Mouse (Mus musculus): Measurements from ENCODE around the gene Ccdc73.
"Not testable (repeated sequence)": the region's sequence is repeated elsewhere in the genome, so short reads cannot be mapped to it uniquely, and the experiment has no call there.

The Ccdc73 gene

GRCm38 (mm10) chr2:104864176-104864860, 3.3 kb upstream of the Ccdc73 start:
- in situ Hi-C loops (cut with MboI, MseI) = loop anchor here (25.0 kb wide), 1 partner anchor 1177 kb away; no protein-coding TSS in a partner anchor

GRCm38 (mm10) chr2:104869101-104869500, 1.5 kb downstream of the Ccdc73 start:
- in situ Hi-C loops (cut with MboI, MseI) = loop anchor here (25.0 kb wide), 1 partner anchor 1182 kb away; no protein-coding TSS in a partner anchor

- in situ Hi-C loops (cut with MboI, MseI) = no loop called here
Measured at GRCm38 (mm10) chr2:104878794-104879193, 11.2 kb downstream of the Ccdc73 start.

DNA sequence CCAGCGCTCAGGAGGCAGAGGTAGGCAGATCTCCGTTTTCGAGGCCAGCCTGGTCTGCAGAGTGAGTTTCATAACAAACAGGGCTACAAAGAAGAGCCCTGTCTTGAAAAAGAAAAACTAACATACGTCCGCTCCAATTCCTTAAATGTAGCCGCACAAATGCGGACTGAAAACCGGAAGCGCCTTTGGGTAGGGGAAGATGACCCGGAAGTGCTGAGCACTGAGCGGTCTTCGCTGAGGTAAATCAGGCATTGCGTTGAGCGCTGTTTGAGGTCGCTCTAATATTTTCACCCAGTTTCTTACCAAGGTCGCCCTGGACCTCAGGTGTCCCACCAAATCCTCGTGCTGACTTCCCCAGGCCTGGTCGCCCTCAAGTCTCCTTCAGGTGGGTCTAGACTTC, 18.5 kb downstream of the Ccdc73 start:
- in situ Hi-C loops (cut with MboI, MseI) = no loop called here

DNA sequence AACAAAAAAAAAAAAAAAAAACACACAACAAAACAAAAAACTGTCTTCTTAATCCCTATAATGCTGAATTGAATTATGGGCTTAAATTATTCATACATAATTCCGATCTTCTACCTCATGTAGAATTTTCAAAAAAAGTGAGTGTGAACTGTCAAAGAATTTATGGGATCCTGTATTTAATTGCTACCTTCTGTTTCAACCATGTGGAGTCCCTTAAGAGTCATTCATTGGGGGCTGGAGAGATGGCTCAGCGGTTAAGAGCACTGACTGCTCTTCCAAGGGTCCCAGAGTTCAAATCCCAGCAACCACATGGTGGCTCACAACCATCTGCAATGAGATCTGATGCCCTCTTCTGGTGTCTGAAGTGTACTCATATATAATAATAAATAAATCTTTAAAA, 19.7 kb downstream of the Ccdc73 start:
- in situ Hi-C loops (cut with MboI, MseI) = not testable (repeated sequence)

DNA sequence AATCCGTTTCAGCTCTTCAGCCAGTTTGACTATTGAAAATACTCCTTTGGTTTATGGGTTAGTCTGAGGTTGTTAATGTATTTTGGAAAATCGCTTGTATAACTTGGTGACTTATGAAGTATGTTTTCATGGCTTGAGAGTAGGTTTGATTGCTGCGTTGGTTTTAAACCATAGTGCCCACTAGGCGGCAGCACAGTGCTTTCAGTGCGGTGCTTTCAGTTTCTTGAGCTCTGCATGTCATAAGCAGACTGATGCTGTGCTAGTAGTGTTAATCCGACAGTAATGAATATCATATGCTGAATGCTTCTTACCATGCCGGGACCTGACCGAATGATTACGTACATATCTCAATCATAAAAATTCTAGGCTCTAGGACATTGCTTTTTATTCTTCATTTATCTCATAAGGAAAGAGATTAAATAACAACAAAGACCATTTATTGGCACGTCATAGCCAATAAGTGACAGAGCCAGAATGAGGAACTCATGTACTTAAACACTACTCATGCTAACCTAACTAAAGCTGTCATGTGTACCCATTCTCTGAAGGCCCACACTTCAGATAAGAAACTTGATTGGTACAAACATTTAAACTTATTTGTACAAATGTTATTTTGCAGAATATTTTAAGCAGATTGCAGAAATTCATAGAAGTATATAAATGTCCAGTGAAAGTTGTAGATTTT, 20.4 kb downstream of the Ccdc73 start:
- in situ Hi-C loops (cut with MboI, MseI) = no loop called here

GRCm38 (mm10) chr2:104899975-104900374, 32.4 kb downstream of the Ccdc73 start:
- in situ Hi-C loops (cut with MboI, MseI) = no loop called here

DNA sequence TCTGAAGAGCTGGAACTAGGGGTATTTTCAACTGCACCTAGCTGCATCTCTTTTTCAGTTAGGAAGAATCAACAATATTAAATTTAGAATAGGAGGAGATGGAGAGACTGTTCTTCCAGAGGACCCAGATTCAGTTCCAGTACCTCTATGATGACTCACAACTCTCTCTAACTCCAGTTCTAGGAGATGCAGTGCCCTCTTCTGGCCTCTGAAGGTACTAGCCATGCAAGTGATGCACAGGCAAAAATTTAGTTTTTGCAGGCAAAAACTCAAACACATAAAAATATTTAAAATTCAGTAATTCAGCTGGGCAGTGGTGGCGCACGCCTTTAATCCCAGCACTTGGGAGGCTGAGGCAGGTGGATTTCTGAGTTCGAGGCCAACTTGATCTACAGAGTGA, 48.1 kb downstream of the Ccdc73 start:
- in situ Hi-C loops (cut with MboI, MseI) = no loop called here

- in situ Hi-C loops (cut with MboI, MseI) = no loop called here
Measured at GRCm38 (mm10) chr2:104964492-104964891, 96.9 kb downstream of the Ccdc73 start.

DNA sequence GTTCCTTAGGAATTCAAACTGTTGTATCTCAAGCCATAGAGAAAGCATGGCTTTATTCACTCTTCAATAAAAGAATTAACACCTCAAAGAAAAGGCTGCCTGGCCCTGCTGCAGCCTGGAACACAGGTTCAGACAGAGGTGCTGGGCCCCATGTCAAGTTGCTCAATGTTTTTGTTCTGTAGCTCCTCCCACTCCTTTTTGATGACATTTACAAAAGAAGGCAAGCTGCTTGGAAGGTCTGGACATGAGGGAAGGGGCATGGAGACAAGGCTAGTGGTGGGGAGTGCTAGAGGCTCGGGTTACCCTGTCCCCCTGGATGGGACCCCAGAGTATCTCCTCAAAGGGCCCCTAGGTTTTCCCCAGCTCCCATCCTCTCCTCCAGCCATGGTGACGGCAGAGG, 114.1 kb downstream of the Ccdc73 start:
- in situ Hi-C loops (cut with MboI, MseI) = no loop called here

DNA sequence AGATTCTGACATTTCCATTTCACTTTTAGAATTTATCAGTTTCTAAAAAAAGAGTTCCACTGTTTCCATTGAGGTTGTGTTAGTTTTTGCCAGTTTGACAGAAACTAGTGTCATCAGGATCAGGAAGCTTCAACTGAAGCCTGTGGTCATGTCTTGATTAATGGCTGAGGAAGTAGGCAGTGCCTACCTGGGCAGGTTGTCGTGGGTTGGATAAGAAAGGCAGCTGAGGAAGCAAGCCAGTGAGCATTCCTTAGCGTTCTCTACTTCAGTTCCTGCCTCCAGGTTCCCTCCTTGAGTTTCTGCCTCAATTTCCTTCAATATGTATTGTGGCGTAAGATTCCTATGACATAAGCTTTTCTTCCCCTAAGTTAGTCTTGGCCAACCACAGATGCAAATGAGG, 118.2 kb downstream of the Ccdc73 start:
- in situ Hi-C loops (cut with MboI, MseI) = no loop called here

- in situ Hi-C loops (cut with MboI, MseI) = no loop called here
Measured at GRCm38 (mm10) chr2:104988974-104989373, 121.4 kb downstream of the Ccdc73 start.

DNA sequence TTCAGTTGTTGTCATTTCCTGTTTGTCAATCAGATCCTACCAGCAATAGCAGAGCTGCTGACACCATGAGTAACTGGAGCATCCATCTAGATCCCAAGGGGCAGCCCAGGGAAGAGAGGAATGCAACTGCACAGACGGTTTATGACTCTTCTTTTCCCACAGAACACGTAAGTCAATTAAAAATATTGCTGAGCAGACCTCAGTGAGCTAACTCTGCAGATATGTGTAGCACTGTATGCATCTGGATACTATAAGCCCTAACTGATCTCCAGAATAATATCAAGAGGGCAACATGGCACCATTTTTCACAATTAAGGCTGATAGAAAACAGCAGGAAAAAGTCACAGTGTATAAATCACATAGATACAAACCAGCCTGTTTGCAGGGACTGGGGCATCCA, 126.8 kb downstream of the Ccdc73 start:
- in situ Hi-C loops (cut with MboI, MseI) = loop anchor here (10.0 kb wide), 1 partner anchor 1860 kb away; no protein-coding TSS in a partner anchor

- in situ Hi-C loops (cut with MboI, MseI) = loop anchor here (10.0 kb wide), 1 partner anchor 1861 kb away; no protein-coding TSS in a partner anchor
Measured at GRCm38 (mm10) chr2:104996201-104996600, 128.6 kb downstream of the Ccdc73 start.

DNA sequence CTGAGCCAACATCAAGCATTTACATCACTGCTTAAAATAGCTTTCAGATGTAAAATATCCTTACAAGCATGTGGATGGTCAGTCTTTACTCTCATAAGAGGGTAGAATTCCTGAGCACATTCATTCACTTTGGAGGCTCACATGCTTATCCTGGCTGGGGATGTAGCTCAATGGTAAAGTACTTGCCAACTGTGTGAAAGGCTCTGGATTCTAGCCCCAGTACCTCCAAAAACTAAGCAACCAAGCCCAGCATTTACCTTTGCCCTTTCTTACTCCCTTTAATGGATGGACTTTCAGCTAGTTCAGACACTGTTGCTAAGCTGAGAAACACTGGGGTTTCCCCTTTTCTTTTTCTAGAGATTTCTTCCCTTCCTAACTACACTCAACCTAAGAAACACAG, 139.6 kb downstream of the Ccdc73 start:
- in situ Hi-C loops (cut with MboI, MseI) = no loop called here

DNA sequence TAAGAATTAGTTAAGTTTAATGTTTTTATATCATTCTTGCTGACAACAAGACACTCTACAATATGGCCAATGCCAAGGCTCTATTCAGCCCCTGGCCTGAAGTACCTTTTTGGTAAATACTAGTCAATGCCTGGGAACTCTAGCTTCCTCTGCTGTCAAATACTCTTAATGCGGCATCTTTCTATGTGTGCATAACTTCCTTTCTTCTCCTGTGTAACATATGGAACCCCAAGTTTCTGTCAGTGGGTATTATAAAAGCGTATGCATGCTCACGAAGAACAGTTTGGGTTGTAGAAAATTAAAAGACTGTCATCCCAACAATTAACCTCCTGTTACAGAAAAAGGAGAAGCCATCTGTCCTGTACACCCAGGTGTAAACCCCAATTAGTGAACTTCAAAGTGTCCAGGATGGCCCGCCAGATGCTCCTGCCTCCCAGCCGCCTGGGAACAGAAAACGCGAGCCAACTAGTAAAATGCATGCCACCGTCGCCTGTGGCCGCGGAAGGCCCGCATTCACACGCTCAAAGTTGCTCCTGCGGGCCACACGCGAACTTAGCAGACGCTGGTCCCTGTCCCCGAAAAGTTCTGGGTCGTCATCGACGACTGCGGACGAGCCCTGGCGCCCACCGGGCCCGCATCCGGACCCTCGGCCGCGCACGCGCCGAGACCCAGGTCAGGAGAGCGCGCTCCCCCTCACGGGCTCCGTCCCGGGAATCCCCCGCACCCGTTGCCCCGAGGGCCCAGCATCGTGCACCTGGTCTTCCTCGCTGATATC, 148.8 kb downstream of the Ccdc73 start:
- in situ Hi-C loops (cut with MboI, MseI) = no loop called here

GRCm38 (mm10) chr2:105016967-105017287, 149.3 kb downstream of the Ccdc73 start, which contains the start of gene Eif3m:
Gene Eif3m (minus strand): TSS chr2:105017080.
- in situ Hi-C loops (cut with MboI, MseI) = no loop called here

- in situ Hi-C loops (cut with MboI, MseI) = no loop called here
Measured at GRCm38 (mm10) chr2:105017802-105018201, 150.2 kb downstream of the Ccdc73 start.

DNA sequence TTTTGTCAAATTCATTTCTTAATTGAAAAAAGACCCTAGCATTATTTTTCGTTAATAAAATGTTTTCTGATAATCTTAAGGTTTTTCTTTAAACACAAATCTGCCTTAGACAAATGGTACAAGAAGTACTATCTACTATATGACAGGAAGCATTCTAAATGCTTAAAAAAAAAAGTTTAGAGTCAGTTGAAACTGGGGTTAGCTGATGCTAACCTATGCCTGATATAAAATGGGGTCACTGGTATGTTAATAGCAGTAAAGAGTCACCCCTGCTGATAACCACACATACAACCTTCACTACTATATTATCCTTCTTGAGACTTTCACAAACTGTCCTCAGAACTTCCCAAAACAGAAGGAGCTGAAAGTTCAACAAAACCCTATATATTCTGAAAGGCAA, 151.9 kb downstream of the Ccdc73 start:
- in situ Hi-C loops (cut with MboI, MseI) = no loop called here

DNA sequence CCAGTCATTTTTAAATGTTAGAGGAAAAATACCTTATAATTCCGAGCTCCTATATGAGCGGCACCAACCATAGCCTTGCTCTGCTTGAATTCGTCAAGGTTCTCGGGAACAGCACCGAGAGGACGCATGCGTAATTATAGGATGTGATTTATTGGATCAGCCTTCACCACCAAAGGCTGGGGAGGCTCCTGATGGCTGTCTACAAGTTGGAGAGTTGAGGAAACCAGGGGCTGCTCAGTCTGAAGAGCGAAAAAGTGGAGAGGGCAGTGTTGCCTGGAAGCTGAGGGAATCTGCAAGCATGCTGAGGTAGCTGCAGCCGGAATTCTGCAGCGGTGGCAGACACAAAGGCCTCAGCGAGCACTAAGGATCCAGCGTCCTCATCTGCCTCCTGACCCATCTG, 153.7 kb downstream of the Ccdc73 start:
- in situ Hi-C loops (cut with MboI, MseI) = no loop called here

GRCm38 (mm10) chr2:105021836-105022235, 154.2 kb downstream of the Ccdc73 start:
- in situ Hi-C loops (cut with MboI, MseI) = no loop called here

GRCm38 (mm10) chr2:105023031-105023615, 155.5 kb downstream of the Ccdc73 start:
- in situ Hi-C loops (cut with MboI, MseI) = no loop called here

Data from T-helper 2 cell (primary cell).